Mouse (Mus musculus) erythroblast, adult 5-6 weeks (primary cell): ENCODE measurements around the gene Sod3. TPM values are rescaled to one million over a fixed set of nuclear protein-coding genes. Genes with fewer than 3 reads are reported as not detected.

ENCODE experiments used
- ATAC-seq: replicated peaks from 2 replicates; pipeline ENCODE4 v1.8.0; 2016; ENCODE audit warnings: moderate number of reproducible peaks, mild to moderate bottlenecking, moderate TSS enrichment, inconsistent platforms; ENCODE audit not compliant: poor library complexity, low FRiP score, severe bottlenecking
- total RNA-seq, 2 experiments: library from RNA; stranded (forward) in 1 of 2; stranded (reverse) in 1 of 2; fragments of 150-400 nt in 1 of 2; fragments of 200-764, 138-1000 nt in 1 of 2; gene quantifications; 2 replicates each; pipeline versions ENCODE4 v1.2.3 to v1.2.4; 2015 to 2017; ENCODE audit warnings: low replicate concordance in 2 of 2

The Sod3 gene
- total RNA-seq (2015; ENCODE audit: low replicate concordance) (not detected in 2 replicates), total RNA-seq (2017; ENCODE audit: low replicate concordance) (not detected in 2 replicates)

- ATAC-seq = no peak
Observed at GRCm38 (mm10) chr5:52363468-52364150, at the start of gene Sod3. TSS of gene Sod3 (plus strand) at chr5:52363791.

- no peak for ATAC-seq
Observed at GRCm38 (mm10) chr5:52316926-52317325, 46.7 kb upstream of the Sod3 start.

GRCm38 (mm10) chr5:52319499-52319898 is 44.1 kb upstream of the Sod3 start:
- no peak for ATAC-seq

- ATAC-seq = no peak
Observed at GRCm38 (mm10) chr5:52332120-52332519, 31.5 kb upstream of the Sod3 start.

- ATAC-seq = no peak
Observed at GRCm38 (mm10) chr5:52335590-52335989, 28.0 kb upstream of the Sod3 start.

- no peak for ATAC-seq
Observed at GRCm38 (mm10) chr5:52339134-52339533, 24.5 kb upstream of the Sod3 start.

GRCm38 (mm10) chr5:52346890-52347289 is 16.7 kb upstream of the Sod3 start:
- ATAC-seq = no peak

GRCm38 (mm10) chr5:52350451-52350850 is 13.1 kb upstream of the Sod3 start:
- no peak for ATAC-seq

- no peak for ATAC-seq
Observed at GRCm38 (mm10) chr5:52351561-52351960, 12.0 kb upstream of the Sod3 start.

GRCm38 (mm10) chr5:52352730-52353129 is 10.9 kb upstream of the Sod3 start:
- no peak for ATAC-seq

- no peak for ATAC-seq
Observed at GRCm38 (mm10) chr5:52354441-52354840, 9.2 kb upstream of the Sod3 start.

GRCm38 (mm10) chr5:52355612-52356011 is 8.0 kb upstream of the Sod3 start:
- no peak for ATAC-seq

- no peak for ATAC-seq
Observed at GRCm38 (mm10) chr5:52357175-52357754, 6.3 kb upstream of the Sod3 start.

- no peak for ATAC-seq
Observed at GRCm38 (mm10) chr5:52358120-52358519, 5.5 kb upstream of the Sod3 start.

- no peak for ATAC-seq
Observed at GRCm38 (mm10) chr5:52360286-52361049, 3.1 kb upstream of the Sod3 start.

- ATAC-seq = no peak
Observed at GRCm38 (mm10) chr5:52362776-52363467, 669 bp upstream of the Sod3 start.

- ATAC-seq = no peak
Observed at GRCm38 (mm10) chr5:52364521-52364920, 930 bp downstream of the Sod3 start.

- ATAC-seq = no peak
Observed at GRCm38 (mm10) chr5:52365930-52366329, 2.3 kb downstream of the Sod3 start.

- no peak for ATAC-seq
Observed at GRCm38 (mm10) chr5:52366661-52367060, 3.1 kb downstream of the Sod3 start.
